Mouse (Mus musculus) layer of hippocampus, adult 18-20 months (tissue): ENCODE measurements around the gene Cdca7. TPM values are rescaled to one million over a fixed set of nuclear protein-coding genes. Genes with fewer than 3 reads are reported as not detected.

Source experiments
- total RNA-seq, 2 experiments: library from RNA; stranded (reverse); gene quantifications; 2 replicates each; pipeline ENCODE4 v1.2.3; 2021

The Cdca7 gene
- total RNA-seq, 2 experiments from 2014 or later: 4.7 to 5.0 TPM

Other genes with a start within 250 kb of the Cdca7 start
- gene Map3k20, start 190.5 kb upstream of the Cdca7 start, total RNA-seq: 10 to 100 TPM; 12.6 to 16.8 TPM